Mouse (Mus musculus): Measurements from ENCODE around the gene Flad1.

- TF ChIP-seq EP300 (IDR thresholded peaks at IDR 0.05; ENCODE audit: low read depth) (no peak), CTCF (IDR thresholded peaks at IDR 0.05; ENCODE audit: low read depth) (no peak)
Measured at GRCm38 (mm10) chr3:89361675-89362074, 50.0 kb downstream of the Flad1 start, which contains the start of gene Dcst2.

Data from heart, postnatal 0 days (tissue).